Mouse (Mus musculus) lung, embryonic 15.5 days (tissue): ENCODE measurements around the gene Ccz1. TPM values are rescaled to one million over a fixed set of nuclear protein-coding genes. Genes with fewer than 3 reads are reported as not detected.
A peak's percentile ranks its signal among the peaks of the same experiment; 100 is the strongest.
"Not testable (repeated sequence)": the region's sequence is repeated elsewhere in the genome, so short reads cannot be mapped to it uniquely, and the experiment has no call there.

Source experiments
- ATAC-seq: fragments of 200-750 bp; cut with Nextera tagmentation; 2 replicates; pipeline ENCODE4 v1.8.0; 2017; ENCODE audit warnings: moderate number of reproducible peaks, borderline replicate concordance; ENCODE audit not compliant: low FRiP score, low TSS enrichment; ENCODE audit errors: extremely low read depth
- H3K27ac ChIP-seq: fragments of 300-500 bp; sonication (generic); 2 replicates; pipeline ENCODE4 v1.5.1; 2015; ENCODE audit warnings: moderate library complexity, mild to moderate bottlenecking, inconsistent platforms
- H3K27me3 ChIP-seq: fragments of 300-500 bp; sonication (generic); 2 replicates; pipeline ENCODE4 v1.6.1; 2015; ENCODE audit warnings: inconsistent platforms
- H3K36me3 ChIP-seq: fragments of 300-500 bp; sonication (generic); 2 replicates; pipeline ENCODE4 v1.6.1; 2015; ENCODE audit warnings: inconsistent platforms
- H3K4me1 ChIP-seq: fragments of 300-500 bp; sonication (generic); 2 replicates; pipeline ENCODE4 v1.6.1; 2015; ENCODE audit warnings: inconsistent platforms
- H3K4me2 ChIP-seq: fragments of 300-500 bp; sonication (generic); 2 replicates; pipeline ENCODE4 v1.6.1; 2015; ENCODE audit warnings: inconsistent platforms, mild to moderate bottlenecking, moderate library complexity
- H3K4me3 ChIP-seq: fragments of 300-500 bp; sonication (generic); 2 replicates; pipeline ENCODE4 v1.5.1; 2015; ENCODE audit warnings: mild to moderate bottlenecking, inconsistent platforms
- H3K9ac ChIP-seq: fragments of 300-500 bp; sonication (generic); 2 replicates; pipeline ENCODE4 v1.6.1; 2015; ENCODE audit warnings: inconsistent platforms
- H3K9me3 ChIP-seq: fragments of 300-500 bp; sonication (generic); 2 replicates; pipeline ENCODE4 v1.6.1; 2016; ENCODE audit warnings: inconsistent platforms
- WGBS: fragments of 180-500 bp; shearing (Covaris S2); methylation state at CpG from one replicate; pipeline ENCODE4 v1.1.7; 2015; 5-methylcytosine and 5-hydroxymethylcytosine counted together
- polyA plus RNA-seq: library from polyadenylated mRNA; unstranded; fragments of >200 nt; fragmentation: Nextera tagmentation; extraction: Ambion mirVana; gene quantifications from 2 replicates; pipeline ENCODE4 v1.2.1, GENCODE M21; 2015

Ccz1 gene
- polyA plus RNA-seq, 1 experiment from 2014 or later: 78.4 TPM

GRCm38 (mm10) chr5:144034567-144034966, 19.9 kb upstream of the Ccz1 start:
- Histone ChIP-seq H3K4me1 (no peaks in the 10 kb centered on the region), H3K27me3 (no peaks in the 10 kb centered on the region), H3K27ac (no peak overlapping the region), H3K9ac (no peak overlapping the region), H3K36me3 (no peaks in the 10 kb centered on the region), H3K9me3 (no peaks in the 10 kb centered on the region), H3K4me2 (no peak overlapping the region), H3K4me3 (no peak overlapping the region)
- ATAC-seq: no peak
- 62% methylated on average over 7 of the region's 7 CpGs for WGBS

GRCm38 (mm10) chr5:144032491-144032890, 17.8 kb upstream of the Ccz1 start:
- WGBS: 62% methylated on average over 7 of the region's 7 CpGs
- Histone ChIP-seq H3K4me3 (no peak overlapping the region), H3K9ac (no peak overlapping the region), H3K27me3 (no peaks in the 10 kb centered on the region), H3K36me3 (no peaks in the 10 kb centered on the region), H3K27ac (no peak overlapping the region), H3K4me2 (no peak overlapping the region), H3K4me1 (no peaks in the 10 kb centered on the region), H3K9me3 (no peaks in the 10 kb centered on the region)
- ATAC-seq: no peak

DNA sequence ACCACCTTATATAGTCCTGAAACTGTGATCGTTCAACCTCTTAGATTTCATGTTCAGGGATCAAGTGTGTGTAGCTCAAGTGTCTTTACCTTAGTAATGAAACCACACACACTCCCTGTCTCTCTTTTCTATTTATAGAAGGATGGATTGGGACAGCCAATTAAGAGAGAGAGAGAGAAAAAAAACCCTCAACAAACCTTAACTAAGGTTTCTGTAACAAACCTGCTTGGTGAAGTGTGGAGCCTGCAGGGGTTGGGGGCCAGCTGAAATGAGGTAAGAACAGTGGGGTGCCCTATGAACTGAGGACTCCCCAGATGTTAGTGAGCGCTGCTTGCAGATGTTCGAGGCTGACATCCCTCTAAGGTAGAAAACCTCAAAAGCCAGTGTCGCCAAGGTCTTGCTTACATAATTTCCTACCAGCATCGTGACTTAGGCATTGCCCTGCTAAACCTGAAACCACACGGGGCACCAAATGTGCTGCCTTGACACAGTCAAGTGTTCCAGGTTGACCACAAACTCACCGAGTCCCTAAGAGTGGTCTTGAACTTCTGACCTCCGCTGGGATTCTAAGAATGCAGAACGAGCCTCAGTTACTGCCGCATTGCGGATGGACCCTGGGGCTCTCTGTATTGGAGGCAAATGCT, 12.1 kb upstream of the Ccz1 start, which contains the start of gene Ocm:
Gene Ocm, minus strand, starts transcription at position 51 of the 644 bp plus-strand sequence.
- 51% methylated on average over 11 of the region's 11 CpGs for WGBS
- Histone ChIP-seq H3K4me1 (no peaks in the 10 kb centered on the region), H3K9ac (no peak within 1 kb of the TSS), H3K9me3 (no peaks in the 10 kb centered on the region), H3K4me2 (no peak within 1 kb of the TSS), H3K36me3 (no peaks in the 10 kb centered on the region), H3K27ac (no peak within 1 kb of the TSS), H3K4me3 (no peak within 1 kb of the TSS), H3K27me3 (no peaks in the 10 kb centered on the region)
- no peak for ATAC-seq

DNA sequence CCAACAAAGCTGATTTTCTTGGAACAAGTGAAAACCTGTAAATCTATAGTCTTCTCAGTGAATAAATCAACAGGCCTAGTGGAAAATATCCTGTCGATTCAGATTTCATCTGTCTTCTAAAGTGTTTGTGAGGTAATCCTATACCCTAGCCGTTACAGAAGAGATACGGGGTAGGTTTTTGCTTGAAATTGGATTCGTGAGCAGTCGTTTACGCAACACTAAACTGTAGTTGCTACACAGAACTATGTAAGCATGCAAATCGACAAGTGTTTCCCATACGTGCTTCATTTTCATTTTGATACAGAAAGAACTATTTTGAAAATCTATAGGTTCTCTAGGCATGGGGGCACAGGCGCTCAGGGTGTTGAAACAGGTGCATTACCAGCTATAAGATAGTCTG, 1.2 kb upstream of the Ccz1 start:
- Histone ChIP-seq H3K27me3 (no peaks in the 10 kb centered on the region), H3K4me3 (no peak overlapping the region), H3K4me2 (no peak overlapping the region), H3K9me3 (no peaks in the 10 kb centered on the region), H3K27ac (no peak overlapping the region), H3K4me1 (peaks cover 3% of the 10 kb centered on the region; the same call in 1 of the 2 replicates), H3K36me3 (peaks cover 17% of the 10 kb centered on the region), H3K9ac (no peak overlapping the region)
- ATAC-seq: no peak
- WGBS: 86% methylated on average over 9 of the region's 9 CpGs

- no peak overlapping the region for H3K9ac ChIP-seq
- 0 out of 2 replicates have a peak, but pooled peaks have one; percentile 3 for ATAC-seq
- H3K4me2 ChIP-seq: peak overlapping the region; percentile 53
- H3K36me3 ChIP-seq: peaks cover 23% of the 10 kb centered on the region
- peaks cover 3% of the 10 kb centered on the region; the same call in 1 of the 2 replicates for H3K4me1 ChIP-seq
- peak overlapping the region; percentile 85 for H3K4me3 ChIP-seq
- H3K27ac ChIP-seq: no peak overlapping the region
- no peaks in the 10 kb centered on the region for H3K27me3 ChIP-seq
- 66% methylated on average over 3 of the region's 3 CpGs for WGBS
- no peaks in the 10 kb centered on the region for H3K9me3 ChIP-seq
Observed at GRCm38 (mm10) chr5:144015312-144015650, 604 bp upstream of the Ccz1 start.

GRCm38 (mm10) chr5:144013366-144014134, 1.1 kb downstream of the Ccz1 start:
- H3K27me3 ChIP-seq, H3K4me1 ChIP-seq, H3K27ac ChIP-seq, H3K9me3 ChIP-seq, ATAC-seq, H3K9ac ChIP-seq: not testable (repeated sequence)
- Histone ChIP-seq H3K4me3 (peak overlapping the region; percentile 85), H3K4me2 (peak overlapping the region; percentile 53), H3K36me3 (peaks cover 38% of the 10 kb centered on the region)
- 55% methylated on average over 13 of the region's 13 CpGs for WGBS

GRCm38 (mm10) chr5:144002461-144003192, 12.1 kb downstream of the Ccz1 start:
- Histone ChIP-seq H3K36me3 (peaks cover 65% of the 10 kb centered on the region), H3K27ac (no peak overlapping the region), H3K4me3 (no peak overlapping the region), H3K4me2 (no peak overlapping the region), H3K4me1 (no peaks in the 10 kb centered on the region), H3K27me3 (no peaks in the 10 kb centered on the region), H3K9ac (no peak overlapping the region), H3K9me3 (no peaks in the 10 kb centered on the region)
- no peak for ATAC-seq
- 88% methylated on average over 15 of the region's 15 CpGs for WGBS

DNA sequence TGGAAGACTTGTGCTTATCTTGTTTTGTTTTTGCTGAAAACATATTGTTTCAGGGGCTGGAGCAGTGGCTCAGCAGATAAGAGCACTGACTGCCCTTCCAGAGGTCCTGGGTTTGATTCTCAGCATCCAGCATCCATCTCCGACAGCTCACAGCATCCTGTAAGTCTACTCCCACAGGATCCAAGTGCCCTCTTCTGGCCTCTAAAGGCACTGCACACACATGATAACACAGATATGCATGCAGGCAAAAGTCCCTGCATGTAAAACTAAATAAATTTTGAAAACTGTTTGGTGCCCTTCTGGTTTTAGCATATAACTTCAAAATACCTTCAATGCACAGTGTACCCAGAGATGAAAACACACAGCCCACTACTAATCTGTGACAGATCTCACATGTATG, 15.3 kb downstream of the Ccz1 start:
- H3K27me3 ChIP-seq: no peaks in the 10 kb centered on the region
- 84% methylated on average over 1 of the region's 1 CpGs for WGBS
- H3K4me1 ChIP-seq: peaks cover 3% of the 10 kb centered on the region; the same call in 1 of the 2 replicates
- no peak overlapping the region for H3K27ac ChIP-seq
- ATAC-seq: no peak
- no peak overlapping the region for H3K4me3 ChIP-seq
- H3K4me2 ChIP-seq: no peak overlapping the region
- H3K9ac ChIP-seq: no peak overlapping the region
- no peaks in the 10 kb centered on the region for H3K9me3 ChIP-seq
- peaks cover 58% of the 10 kb centered on the region for H3K36me3 ChIP-seq

- no peaks in the 10 kb centered on the region for H3K9me3 ChIP-seq
- no peak overlapping the region for H3K4me3 ChIP-seq
- H3K27me3 ChIP-seq: no peaks in the 10 kb centered on the region
- peaks cover 24% of the 10 kb centered on the region for H3K4me1 ChIP-seq
- H3K27ac ChIP-seq: no peak overlapping the region
- H3K9ac ChIP-seq: no peak overlapping the region
- 53% methylated on average over 11 of the region's 11 CpGs for WGBS
- H3K36me3 ChIP-seq: peaks cover 59% of the 10 kb centered on the region
- no peak for ATAC-seq
- no peak overlapping the region for H3K4me2 ChIP-seq
Observed at GRCm38 (mm10) chr5:143994632-143995365, 19.9 kb downstream of the Ccz1 start.

DNA sequence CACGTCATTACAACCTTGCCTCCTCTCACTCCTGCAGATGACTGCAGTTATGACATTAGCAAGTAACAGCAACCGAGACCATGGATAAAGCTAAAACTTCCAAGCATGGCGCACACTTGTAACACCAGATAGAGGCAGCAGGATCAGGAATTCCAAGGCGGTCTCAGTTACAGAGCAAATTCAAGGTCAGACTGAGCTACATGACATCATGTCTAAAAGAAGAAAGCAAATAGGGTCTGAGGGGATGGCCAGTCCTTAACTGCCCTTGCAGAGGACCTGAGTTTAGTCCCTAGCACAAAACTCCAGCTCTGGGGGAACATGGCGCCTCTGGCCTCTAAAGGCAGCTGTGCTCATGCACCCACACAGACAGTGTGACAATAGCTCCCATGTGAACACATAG, 20.8 kb downstream of the Ccz1 start:
- H3K9me3 ChIP-seq: no peaks in the 10 kb centered on the region
- H3K27me3 ChIP-seq: no peaks in the 10 kb centered on the region
- WGBS: 76% methylated on average over 5 of the region's 5 CpGs
- no peak overlapping the region for H3K9ac ChIP-seq
- H3K36me3 ChIP-seq: peaks cover 61% of the 10 kb centered on the region
- ATAC-seq: no peak
- H3K27ac ChIP-seq: no peak overlapping the region
- peaks cover 24% of the 10 kb centered on the region for H3K4me1 ChIP-seq
- H3K4me2 ChIP-seq: no peak overlapping the region
- no peak overlapping the region for H3K4me3 ChIP-seq

DNA sequence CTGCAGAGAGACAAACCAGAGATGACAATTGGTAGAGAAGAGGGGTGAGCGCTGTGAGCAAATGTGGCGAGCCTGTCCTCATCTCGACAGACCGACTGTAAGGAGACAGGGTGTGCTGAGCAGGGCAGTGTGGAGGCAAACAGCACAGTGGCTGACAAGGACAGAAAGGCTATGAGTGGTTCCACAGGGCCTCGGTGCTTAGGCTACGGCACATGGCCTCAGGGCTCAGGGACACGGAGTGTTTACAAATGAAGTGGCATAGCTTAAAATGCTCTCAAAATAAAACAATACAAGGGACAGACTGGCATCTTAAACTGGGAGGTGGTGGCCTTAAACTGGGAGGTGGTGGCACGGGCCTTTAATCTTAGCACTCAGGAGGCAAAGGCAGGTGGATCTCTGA, 21.4 kb downstream of the Ccz1 start:
- H3K27me3 ChIP-seq: no peaks in the 10 kb centered on the region
- peak overlapping the region; percentile 60 for H3K27ac ChIP-seq
- H3K9me3 ChIP-seq: no peaks in the 10 kb centered on the region
- H3K36me3 ChIP-seq: peaks cover 62% of the 10 kb centered on the region
- no peak; the same call in 1 of the 2 replicates for ATAC-seq
- H3K4me3 ChIP-seq: no peak overlapping the region
- peaks cover 24% of the 10 kb centered on the region for H3K4me1 ChIP-seq
- peak overlapping the region; percentile 13; the same call in 1 of the 2 replicates for H3K4me2 ChIP-seq
- 61% methylated on average over 8 of the region's 8 CpGs for WGBS
- H3K9ac ChIP-seq: no peak overlapping the region
